Mouse (Mus musculus) neural tube, embryonic 14.5 days (tissue): Measurements from ENCODE around the gene 1700019A02Rik. TPM values are rescaled to one million over a fixed set of nuclear protein-coding genes. Genes with fewer than 3 reads are reported as not detected.
A peak's percentile ranks its signal among the peaks of the same experiment; 100 is the strongest.

Source experiments
- ATAC-seq: fragments of 200-750 bp; cut with Nextera tagmentation; 2 replicates; pipeline ENCODE4 v1.8.0; 2017; ENCODE audit warnings: low read depth, mild to moderate bottlenecking, moderate TSS enrichment, moderate library complexity
- H3K27ac ChIP-seq: fragments of 300-500 bp; sonication (generic); 2 replicates; pipeline ENCODE4 v1.5.1; 2014; ENCODE audit warnings: low read depth, mild to moderate bottlenecking, control low read depth, low read length, moderate library complexity, mixed read lengths
- H3K27me3 ChIP-seq: fragments of 300-500 bp; sonication (generic); 2 replicates; pipeline ENCODE4 v1.6.1; 2014; ENCODE audit warnings: low read length; ENCODE audit not compliant: control insufficient read depth, insufficient read depth
- H3K36me3 ChIP-seq: fragments of 300-500 bp; sonication (generic); 2 replicates; pipeline ENCODE4 v1.6.1; 2014; ENCODE audit warnings: low read length, mixed read lengths; ENCODE audit not compliant: control insufficient read depth, insufficient read depth
- H3K4me1 ChIP-seq: fragments of 300-500 bp; sonication (generic); 2 replicates; pipeline ENCODE4 v1.6.1; 2014; ENCODE audit warnings: low read length; ENCODE audit not compliant: control insufficient read depth, insufficient read depth
- H3K4me2 ChIP-seq: fragments of 300-500 bp; sonication (generic); 2 replicates; pipeline ENCODE4 v1.6.1; 2014; ENCODE audit warnings: mild to moderate bottlenecking, low read depth, low read length, control low read depth
- H3K4me3 ChIP-seq: fragments of 300-500 bp; sonication (generic); 2 replicates; pipeline ENCODE4 v1.5.1; 2014; ENCODE audit warnings: low read depth, low read length, control low read depth, mixed read lengths
- H3K9ac ChIP-seq: fragments of 300-500 bp; sonication (generic); replicated peaks from 2 replicates; pipeline ENCODE4 v1.6.1; 2014; ENCODE audit warnings: low read depth, mild to moderate bottlenecking, control low read depth, low read length, mixed read lengths
- H3K9me3 ChIP-seq: fragments of 300-500 bp; sonication (generic); 2 replicates; pipeline ENCODE4 v1.6.1; 2016; ENCODE audit warnings: low read length; ENCODE audit not compliant: control insufficient read depth
- WGBS: fragments of 180-500 bp; shearing (Covaris S2); extraction: QIAGEN DNeasy Blood & Tissue Kit; methylation state at CpG from one replicate; pipeline ENCODE4 v1.1.7; 2014; 5-methylcytosine and 5-hydroxymethylcytosine counted together
- polyA plus RNA-seq: library from polyadenylated mRNA; unstranded; fragments of >200 nt; fragmentation: Nextera tagmentation; extraction: Ambion mirVana; gene quantifications from 2 replicates; pipeline ENCODE4 v1.2.1, GENCODE M21; 2014

The 1700019A02Rik gene
- polyA plus RNA-seq, 1 experiment from 2014 or later, result not detected

DNA sequence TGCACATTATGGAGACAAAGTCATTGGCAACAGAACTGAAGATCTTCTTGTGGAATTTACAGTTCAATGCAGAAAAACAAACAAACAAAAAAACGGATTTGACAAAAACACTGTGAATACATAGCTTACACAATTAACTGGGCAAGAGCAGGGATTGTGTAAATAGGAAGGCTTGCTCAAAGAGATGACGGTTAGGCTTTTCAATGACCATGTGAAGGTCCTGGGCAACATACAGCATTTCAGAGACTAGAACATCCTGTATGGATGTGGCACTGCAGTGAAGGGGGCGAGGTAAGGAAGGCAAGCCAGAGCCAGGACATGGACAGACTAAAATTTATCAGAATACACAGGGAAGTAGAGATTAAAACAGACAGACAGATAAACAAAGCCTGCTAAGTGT is 2.2 kb upstream of the 1700019A02Rik start:
- Histone ChIP-seq H3K27ac (no peak overlapping the region), H3K4me3 (no peak overlapping the region), H3K4me2 (no peak overlapping the region), H3K9ac (no peak overlapping the region), H3K4me1 (no peaks in the 10 kb centered on the region), H3K9me3 (no peaks in the 10 kb centered on the region), H3K36me3 (no peaks in the 10 kb centered on the region), H3K27me3 (no peaks in the 10 kb centered on the region)
- 78% methylated on average over 3 of the region's 3 CpGs for WGBS
- ATAC-seq, result no peak

- H3K36me3 ChIP-seq, result no peaks in the 10 kb centered on the region
- ATAC-seq, result no peak
- 83% methylated on average over 3 of the region's 3 CpGs for whole genome bisulfite sequencing
These were observed 1.1 kb downstream of the 1700019A02Rik start for GRCm38 (mm10) chr1:53186301-53186700.

DNA sequence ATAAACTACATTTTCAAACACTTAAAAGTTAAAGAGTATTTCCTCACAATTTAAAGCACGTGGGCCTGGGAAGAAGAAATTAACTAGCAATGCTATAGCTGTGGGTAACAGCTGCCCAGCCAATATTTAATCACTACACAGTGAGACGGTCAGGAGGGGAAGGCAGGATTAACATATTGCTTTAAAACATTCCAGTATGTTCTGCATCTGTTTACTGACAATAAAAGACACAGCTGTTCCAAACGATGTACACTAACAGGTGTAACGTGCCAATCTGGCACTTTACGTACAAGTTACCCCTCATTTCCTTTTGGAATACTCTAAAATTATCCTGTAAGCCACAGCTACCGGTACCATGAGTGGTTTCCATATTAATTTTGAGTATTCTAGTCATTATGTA is 29.7 kb downstream of the 1700019A02Rik start:
- no peak overlapping the region for H3K4me3 ChIP-seq
- H3K4me2 ChIP-seq, result no peak overlapping the region
- peak; percentile 81; the same call in 1 of the 2 replicates for ATAC-seq
- no peaks in the 10 kb centered on the region for H3K36me3 ChIP-seq
- WGBS, result 48% methylated on average over 6 of the region's 6 CpGs
- H3K9ac ChIP-seq, result no peak overlapping the region
- H3K27ac ChIP-seq, result no peak overlapping the region
- no peaks in the 10 kb centered on the region for H3K4me1 ChIP-seq
- no peaks in the 10 kb centered on the region for H3K27me3 ChIP-seq
- no peaks in the 10 kb centered on the region for H3K9me3 ChIP-seq

More at GRCm38 (mm10) chr1:53186301-53186700, 1.1 kb downstream of the 1700019A02Rik start:
- Histone ChIP-seq H3K27ac (no peak overlapping the region), H3K4me1 (no peaks in the 10 kb centered on the region), H3K4me3 (no peak overlapping the region), H3K9ac (no peak overlapping the region), H3K9me3 (no peaks in the 10 kb centered on the region), H3K27me3 (no peaks in the 10 kb centered on the region), H3K4me2 (no peak overlapping the region)

GRCm38 (mm10) chr1:53123066-53123465 is 64.4 kb downstream of the 1700019A02Rik start:
- no peak overlapping the region for H3K4me3 ChIP-seq
- H3K27me3 ChIP-seq, result no peaks in the 10 kb centered on the region
- no peaks in the 10 kb centered on the region for H3K4me1 ChIP-seq
- ATAC-seq, result no peak
- H3K4me2 ChIP-seq, result no peak overlapping the region
- no peak overlapping the region for H3K27ac ChIP-seq
- H3K9ac ChIP-seq, result no peak overlapping the region
- H3K9me3 ChIP-seq, result no peaks in the 10 kb centered on the region
- H3K36me3 ChIP-seq, result no peaks in the 10 kb centered on the region
- 73% methylated on average over 2 of the region's 2 CpGs for WGBS

DNA sequence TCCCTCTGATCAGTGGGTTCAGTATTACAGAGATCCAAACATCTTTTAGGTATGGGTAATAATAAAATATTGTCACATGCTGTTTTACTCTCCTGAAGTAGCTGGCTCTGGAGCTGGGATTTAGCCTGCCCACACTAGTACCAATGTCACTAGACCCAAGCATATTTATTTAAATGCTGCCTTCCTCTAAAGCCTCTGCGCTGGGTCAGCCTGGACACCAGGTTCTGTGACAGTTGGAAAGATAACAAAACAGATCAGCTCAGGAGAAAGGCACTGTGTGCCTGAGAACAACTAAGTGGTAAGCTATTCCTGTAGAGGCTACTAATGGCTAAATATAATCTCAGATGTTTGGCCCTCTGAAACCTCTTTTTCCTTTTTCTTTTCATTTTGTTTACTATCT is 76.9 kb downstream of the 1700019A02Rik start:
- H3K4me3 ChIP-seq, result no peak overlapping the region
- no peaks in the 10 kb centered on the region for H3K36me3 ChIP-seq
- H3K4me2 ChIP-seq, result no peak overlapping the region
- no peak overlapping the region for H3K27ac ChIP-seq
- 90% methylated on average over 1 of the region's 1 CpGs for WGBS
- no peak for ATAC-seq
- H3K9ac ChIP-seq, result no peak overlapping the region
- H3K4me1 ChIP-seq, result no peaks in the 10 kb centered on the region
- no peaks in the 10 kb centered on the region for H3K9me3 ChIP-seq
- H3K27me3 ChIP-seq, result no peaks in the 10 kb centered on the region

Other genes starting within 250 kb of the 1700019A02Rik start
- gene 1700019D03Rik, start 167.5 kb downstream of the 1700019A02Rik start, polyA plus RNA-seq, result 3.1 and 3.8 TPM in 2 replicates
- 0.32 and 0.40 TPM in 2 replicates for gene Mstn, start 126.0 kb downstream of the 1700019A02Rik start, polyA plus RNA-seq
- gene Pms1, start 109.4 kb upstream of the 1700019A02Rik start, polyA plus RNA-seq, result 12.1 and 13.2 TPM in 2 replicates
- 51.6 and 52.6 TPM in 2 replicates for gene Ormdl1, start 109.5 kb upstream of the 1700019A02Rik start, polyA plus RNA-seq
- gene Gm28778, start 109.5 kb upstream of the 1700019A02Rik start, polyA plus RNA-seq, result not detected in 2 replicates
- gene Osgepl1, start 126.0 kb upstream of the 1700019A02Rik start, polyA plus RNA-seq, result 23.5 and 25.9 TPM in 2 replicates
- gene Asdurf, start 165.0 kb upstream of the 1700019A02Rik start, polyA plus RNA-seq, result 2.2 TPM in 1 of 2 replicates, not detected in the other
- 2.6 and 2.8 TPM in 2 replicates for gene Gm28551, start 165.0 kb upstream of the 1700019A02Rik start, polyA plus RNA-seq
- gene Asnsd1, start 165.1 kb upstream of the 1700019A02Rik start, polyA plus RNA-seq, result 61.0 and 74.7 TPM in 2 replicates